ENCODE assay signal across 18 mouse cellular contexts in genomic region chr6:118976617-118977016, GRCm38 (mm10).
DNase-seq lines count a peak whose midpoint lies in the region; ATAC-seq lines count a peak whose summit lies in the region.
"Had no signal": no experiment of that assay in that cellular context is flagged by ENCODE, and none has a peak within 500 bp of the region (broad histone marks: within the 10 kb centered on the region; RNA-seq: fewer than 3 reads in every experiment).

No protein-coding gene starts in this region.

- no peak overlapping the region for H3K4me3 ChIP-seq in forebrain, embryonic 15.5 days
- no peak overlapping the region for H3K4me3 ChIP-seq in forebrain, embryonic 13.5 days
- H3K4me3 ChIP-seq: embryonic facial prominence, embryonic 10.5 days; heart, embryonic 10.5 days; midbrain, embryonic 12.5 days had no signal

- H3K9me3 ChIP-seq in forebrain, embryonic 15.5 days = no peaks in the 10 kb centered on the region
- no peaks in the 10 kb centered on the region for H3K9me3 ChIP-seq in forebrain, embryonic 13.5 days (replicated peaks)
- H3K9me3 ChIP-seq: embryonic facial prominence, embryonic 10.5 days; heart, embryonic 10.5 days; midbrain, embryonic 12.5 days had no signal

- 0 out of 2 replicates have a peak overlapping the region, but pooled peaks have one; percentile 40 for H3K27ac ChIP-seq in forebrain, embryonic 15.5 days (replicated peaks)
- no peak overlapping the region; the same call in 1 of the 2 replicates for H3K27ac ChIP-seq in forebrain, embryonic 13.5 days
- H3K27ac ChIP-seq: embryonic facial prominence, embryonic 10.5 days; heart, embryonic 10.5 days; midbrain, embryonic 12.5 days had no signal

- no peaks in the 10 kb centered on the region for H3K36me3 ChIP-seq in forebrain, embryonic 15.5 days
- no peaks in the 10 kb centered on the region for H3K36me3 ChIP-seq in forebrain, embryonic 13.5 days (ENCODE audit: poor library complexity, severe bottlenecking)
- H3K36me3 ChIP-seq: embryonic facial prominence, embryonic 10.5 days; heart, embryonic 10.5 days; midbrain, embryonic 12.5 days had no signal

- no peaks in the 10 kb centered on the region for H3K27me3 ChIP-seq in forebrain, embryonic 15.5 days
- H3K27me3 ChIP-seq in forebrain, embryonic 13.5 days = no peaks in the 10 kb centered on the region

- peaks cover 36% of the 10 kb centered on the region for H3K4me1 ChIP-seq in forebrain, embryonic 15.5 days
- H3K4me1 ChIP-seq in forebrain, embryonic 13.5 days = peaks cover 18% of the 10 kb centered on the region

- no peak for ATAC-seq in forebrain, embryonic 15.5 days (replicated peaks)
- no peak for ATAC-seq in forebrain, embryonic 13.5 days

- 81% methylated on average over 14 of the region's 14 CpGs for WGBS in forebrain, embryonic 15.5 days
- 86% methylated on average over 14 of the region's 14 CpGs for WGBS in forebrain, embryonic 13.5 days

- no peak overlapping the region for H3K9ac ChIP-seq in forebrain, embryonic 15.5 days (replicated peaks)
- no peak overlapping the region for H3K9ac ChIP-seq in forebrain, embryonic 13.5 days
- H3K9ac ChIP-seq: midbrain, embryonic 12.5 days had no signal

- no peak overlapping the region for H3K4me2 ChIP-seq in forebrain, embryonic 15.5 days (replicated peaks)
- H3K4me2 ChIP-seq in forebrain, embryonic 13.5 days = no peak overlapping the region

- DNase-seq in left cerebral cortex, adult 18-20 months (ENCODE audit: low spot score in 2 of 2) = peak; percentile 67 to 74
- no peak for DNase-seq in left cerebral cortex, adult 11 months (ENCODE audit: low spot score)
- peak; percentile 22 for DNase-seq in urinary bladder, postnatal 14 days (ENCODE audit: low spot score)
- no peak for DNase-seq in urinary bladder, postnatal 25 days (ENCODE audit: low spot score)
- DNase-seq in right cerebral cortex, postnatal 36 days (ENCODE audit: low spot score in 2 of 2) = peak; percentile 59 to 63
- DNase-seq in kidney, postnatal 25 days = no peak
- DNase-seq: gastrocnemius, postnatal 36 days; heart, postnatal 14 days; kidney, adult 2 months; layer of hippocampus, postnatal 36 days; lung, adult 18-20 months; lung, postnatal 4 days; thymus, postnatal 4 days had no signal

Comparison
In these comparisons a context has a peak if more than half of its experiments do, and no peak if none do; other contexts are left out.
1. DNase-seq: peak in left cerebral cortex, adult 18-20 months (2 of 2), urinary bladder, postnatal 14 days (single experiment) and right cerebral cortex, postnatal 36 days (2 of 2); none in left cerebral cortex, adult 11 months (single experiment), urinary bladder, postnatal 25 days (single experiment) and kidney, postnatal 25 days (0 of 2).